Mouse (Mus musculus) bone marrow macrophage, adult 2 months (primary cell): ENCODE results near the gene Det1.

ENCODE experiments used
- CTCF ChIP-seq: IDR thresholded peaks from 2 replicates; pipeline ENCODE4 v1.5.1; 2012; ENCODE audit warnings: low read depth, mild to moderate bottlenecking, low read length, moderate library complexity
- POLR2A ChIP-seq: IDR thresholded peaks from 2 replicates; pipeline ENCODE4 v1.6.1; 2012; ENCODE audit warnings: mild to moderate bottlenecking, low read depth, low read length, borderline replicate concordance

GRCm38 (mm10) chr7:78872366-78872765 is 25.3 kb upstream of the Det1 start:
- no peak for TF ChIP-seq POLR2A
- TF ChIP-seq CTCF: no peak
